Mouse (Mus musculus) hindbrain, embryonic 10.5 days (tissue): ENCODE results near the gene Chchd1. TPM values are rescaled to one million over a fixed set of nuclear protein-coding genes. Genes with fewer than 3 reads are reported as not detected.
A peak's percentile ranks its signal among the peaks of the same experiment; 100 is the strongest.

Experiments
- DNase-seq: peaks from one replicate; pipeline ENCODE4 v3.0.0-alpha.2; 2017; ENCODE audit warnings: low spot score
- H3K27ac ChIP-seq: fragments of 300-500 bp; sonication (generic); 2 replicates; pipeline ENCODE4 v1.5.1; 2016; ENCODE audit warnings: mild to moderate bottlenecking, moderate library complexity
- H3K27me3 ChIP-seq: fragments of 300-500 bp; sonication (generic); 2 replicates; pipeline ENCODE4 v1.6.1; 2016; ENCODE audit warnings: mild to moderate bottlenecking; ENCODE audit not compliant: poor library complexity, insufficient read depth, severe bottlenecking
- H3K36me3 ChIP-seq: fragments of 300-500 bp; sonication (generic); 2 replicates; pipeline ENCODE4 v1.6.1; 2016; ENCODE audit warnings: mild to moderate bottlenecking, moderate library complexity
- H3K4me1 ChIP-seq: fragments of 300-500 bp; sonication (generic); replicated peaks from 2 replicates; pipeline ENCODE4 v1.6.1; 2016; ENCODE audit warnings: mild to moderate bottlenecking
- H3K4me3 ChIP-seq: fragments of 300-500 bp; sonication (generic); 2 replicates; pipeline ENCODE4 v1.5.1; 2016; ENCODE audit warnings: mild to moderate bottlenecking, moderate library complexity
- H3K9me3 ChIP-seq: fragments of 300-500 bp; sonication (generic); 2 replicates; pipeline ENCODE4 v1.6.1; 2016; ENCODE audit warnings: mild to moderate bottlenecking, moderate library complexity
- WGBS: fragments of 180-500 bp; shearing (Covaris S2); methylation state at CpG from one replicate; pipeline ENCODE4 v1.1.7; 2016; 5-methylcytosine and 5-hydroxymethylcytosine counted together
- polyA plus RNA-seq: library from polyadenylated mRNA; unstranded; fragments of >200 nt; fragmentation: Nextera tagmentation; extraction: Ambion mirVana; gene quantifications from 2 replicates; pipeline ENCODE4 v1.2.1, GENCODE M21; 2016

Chchd1 gene
- polyA plus RNA-seq, 1 experiment from 2014 or later = 263 TPM

DNA sequence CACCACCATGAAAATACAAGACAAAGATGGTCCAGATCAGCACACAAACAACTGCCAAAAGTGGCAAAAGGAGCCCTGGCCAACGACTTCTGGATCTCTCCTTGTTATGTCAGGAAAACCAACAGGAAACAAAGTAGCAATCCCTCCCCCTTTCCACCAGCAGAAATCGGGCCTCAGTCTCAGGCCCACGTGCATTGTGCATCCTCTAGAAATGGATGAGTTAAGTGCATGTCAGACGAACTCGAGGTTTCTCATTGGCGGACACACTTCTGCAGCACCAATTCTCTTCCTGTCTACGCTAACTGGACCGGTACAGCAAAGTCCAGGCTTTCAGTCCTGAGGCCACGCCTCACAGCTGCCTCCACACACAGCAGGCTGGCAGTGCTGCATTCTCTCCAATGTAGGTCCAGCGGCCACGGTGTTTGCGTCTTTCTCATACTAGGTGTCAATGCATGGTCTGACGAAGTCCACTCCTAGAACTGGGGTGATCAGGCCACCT, 33.1 kb downstream of the Chchd1 start:
- Histone ChIP-seq H3K4me1 (peaks cover 33% of the 10 kb centered on the region), H3K36me3 (peaks cover 74% of the 10 kb centered on the region), H3K27ac (no peak overlapping the region), H3K27me3 (no peaks in the 10 kb centered on the region), H3K4me3 (no peak overlapping the region), H3K9me3 (no peaks in the 10 kb centered on the region)
- DNase-seq = no peak
- WGBS = 91% methylated on average over 13 of the region's 13 CpGs

DNA sequence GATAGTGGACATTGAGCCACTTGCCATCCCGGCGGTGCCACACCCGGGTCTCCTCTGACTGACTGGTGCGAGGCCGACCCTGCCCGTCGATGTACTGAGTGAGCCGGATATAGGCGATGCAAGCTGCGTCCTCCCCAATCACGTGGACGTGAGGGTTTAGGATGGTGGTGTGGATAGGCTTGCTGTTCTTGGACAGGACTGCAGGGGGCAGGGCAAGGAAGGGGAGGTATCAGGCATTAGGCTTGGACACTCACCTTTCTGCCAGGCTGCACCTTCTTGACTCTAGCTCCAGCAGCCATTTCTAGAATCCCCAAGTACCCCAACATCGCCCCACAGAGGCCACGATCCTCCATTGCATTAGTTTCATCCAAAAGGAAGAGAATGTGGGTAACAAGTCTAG, 34.5 kb downstream of the Chchd1 start:
- WGBS = 44% methylated on average over 14 of the region's 14 CpGs
- H3K4me3 ChIP-seq = no peak overlapping the region
- peaks cover 73% of the 10 kb centered on the region for H3K36me3 ChIP-seq
- H3K27ac ChIP-seq = no peak overlapping the region
- no peaks in the 10 kb centered on the region for H3K9me3 ChIP-seq
- H3K27me3 ChIP-seq = no peaks in the 10 kb centered on the region
- DNase-seq = peak; percentile 39
- peaks cover 39% of the 10 kb centered on the region for H3K4me1 ChIP-seq

DNA sequence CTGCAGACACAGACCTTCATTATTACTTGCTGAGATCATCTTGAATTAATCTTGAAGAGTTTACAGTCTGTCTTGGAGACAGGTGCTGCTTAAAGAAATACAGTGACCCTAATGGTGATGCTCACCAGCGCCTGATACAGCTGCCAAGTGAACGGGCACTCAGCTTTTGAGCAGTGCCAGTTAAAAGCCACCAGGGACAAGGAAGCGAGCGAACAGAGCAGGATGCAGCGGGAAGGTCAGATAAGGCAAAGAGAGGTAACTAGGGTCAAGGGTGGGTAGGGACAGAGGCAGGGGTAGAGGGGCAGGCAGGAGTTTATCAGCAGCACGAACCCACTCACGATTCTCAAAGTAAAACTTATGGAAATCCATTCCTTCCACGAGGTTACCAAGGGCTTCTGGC, 35.7 kb downstream of the Chchd1 start:
- Histone ChIP-seq H3K36me3 (peaks cover 73% of the 10 kb centered on the region), H3K9me3 (no peaks in the 10 kb centered on the region), H3K4me1 (peaks cover 30% of the 10 kb centered on the region), H3K27ac (no peak overlapping the region), H3K27me3 (no peaks in the 10 kb centered on the region), H3K4me3 (no peak overlapping the region)
- no peak for DNase-seq
- 90% methylated on average over 8 of the region's 8 CpGs for WGBS

DNA sequence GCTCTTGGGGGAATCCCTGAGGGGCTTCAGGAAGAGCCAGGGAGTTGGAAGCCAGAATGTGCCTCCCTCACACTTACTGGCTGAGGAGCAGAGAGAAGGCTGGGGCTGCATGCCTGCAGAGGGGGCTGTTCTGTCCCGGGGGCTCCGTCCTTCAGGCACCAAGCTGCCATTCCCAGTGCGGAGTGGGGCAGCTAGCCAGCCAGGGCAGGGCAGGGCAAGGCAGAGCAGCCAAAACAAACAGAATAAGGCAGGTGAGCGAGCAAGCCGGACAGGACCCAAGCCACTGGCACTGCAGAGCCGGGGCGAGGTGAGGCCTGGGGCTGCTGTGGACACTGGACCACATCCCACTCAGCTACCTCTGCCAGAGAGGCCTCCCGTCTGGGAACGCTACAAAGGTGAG, 38.5 kb downstream of the Chchd1 start:
- 92% methylated on average over 9 of the region's 9 CpGs for WGBS
- Histone ChIP-seq H3K27me3 (no peaks in the 10 kb centered on the region), H3K9me3 (no peaks in the 10 kb centered on the region), H3K4me3 (no peak overlapping the region), H3K27ac (peak overlapping the region; percentile 36; the same call in 1 of the 2 replicates), H3K36me3 (peaks cover 87% of the 10 kb centered on the region), H3K4me1 (peaks cover 14% of the 10 kb centered on the region)
- no peak for DNase-seq

DNA sequence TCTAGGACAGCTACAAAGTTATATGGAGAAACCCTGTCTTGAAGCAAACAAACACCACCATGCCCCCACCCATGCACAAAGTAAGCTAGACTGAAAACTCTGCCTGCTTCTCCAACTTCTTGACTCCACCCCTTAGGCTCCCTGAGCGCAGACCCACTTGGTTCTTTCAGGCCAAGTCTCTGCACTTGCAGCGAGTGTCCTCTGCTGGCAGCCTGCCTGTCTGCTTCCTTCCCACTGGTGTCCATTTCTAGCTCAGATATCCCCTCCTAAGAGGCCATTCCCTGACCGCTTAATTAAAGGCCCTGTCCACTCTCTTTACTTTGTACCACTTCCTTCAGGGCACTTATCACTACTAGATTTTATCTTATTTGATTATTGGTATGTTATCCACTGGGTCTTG, 40.8 kb downstream of the Chchd1 start:
- Histone ChIP-seq H3K36me3 (peaks cover 80% of the 10 kb centered on the region), H3K9me3 (no peaks in the 10 kb centered on the region), H3K27me3 (no peaks in the 10 kb centered on the region), H3K4me3 (no peak overlapping the region), H3K4me1 (peaks cover 12% of the 10 kb centered on the region), H3K27ac (no peak overlapping the region)
- 87% methylated on average over 3 of the region's 3 CpGs for WGBS
- DNase-seq = no peak

DNA sequence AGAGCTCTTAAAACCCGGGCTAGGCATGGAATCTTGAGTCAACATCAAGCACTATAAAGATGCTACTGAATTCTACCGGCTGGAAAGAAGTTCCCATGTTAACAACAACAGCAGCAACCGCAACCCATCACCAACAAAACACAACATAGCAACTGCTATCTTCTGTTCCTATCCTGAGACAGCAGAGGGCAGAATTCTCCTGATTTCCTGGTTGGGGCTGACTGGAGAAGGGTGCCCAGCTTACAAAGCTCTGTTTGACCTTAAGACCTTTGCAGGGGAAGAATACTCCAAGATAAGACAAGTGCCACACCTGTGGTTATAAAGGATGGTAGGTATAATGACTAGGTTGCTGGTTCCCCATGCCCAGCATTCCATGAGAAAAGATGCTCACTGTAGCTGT, 44.1 kb downstream of the Chchd1 start:
- Histone ChIP-seq H3K27ac (no peak overlapping the region), H3K9me3 (no peaks in the 10 kb centered on the region), H3K27me3 (no peaks in the 10 kb centered on the region), H3K36me3 (peaks cover 50% of the 10 kb centered on the region), H3K4me1 (no peaks in the 10 kb centered on the region), H3K4me3 (no peak overlapping the region)
- no peak for DNase-seq
- WGBS = 85% methylated on average over 3 of the region's 3 CpGs

DNA sequence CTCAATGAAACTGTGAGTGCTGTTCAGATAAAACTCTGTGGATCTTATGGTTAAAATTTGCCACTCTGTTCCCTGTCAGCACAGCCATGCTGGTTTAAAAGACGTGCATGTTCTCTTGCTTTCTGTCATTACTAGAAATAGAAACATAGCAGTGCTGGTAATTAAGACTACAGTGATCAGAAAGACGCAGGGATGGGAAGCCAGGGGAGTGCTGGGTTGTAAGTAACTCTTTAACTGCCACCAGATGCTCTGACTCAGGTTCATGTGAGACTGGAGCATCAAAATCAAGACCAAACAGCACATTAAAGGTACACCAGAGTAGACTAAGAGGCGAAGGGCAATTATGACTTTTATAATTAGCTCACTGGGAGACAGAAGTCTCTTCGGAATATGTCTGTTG, 45.6 kb downstream of the Chchd1 start:
- whole genome bisulfite sequencing = 80% methylated on average over 4 of the region's 4 CpGs
- Histone ChIP-seq H3K36me3 (peaks cover 50% of the 10 kb centered on the region), H3K27me3 (no peaks in the 10 kb centered on the region)

DNA sequence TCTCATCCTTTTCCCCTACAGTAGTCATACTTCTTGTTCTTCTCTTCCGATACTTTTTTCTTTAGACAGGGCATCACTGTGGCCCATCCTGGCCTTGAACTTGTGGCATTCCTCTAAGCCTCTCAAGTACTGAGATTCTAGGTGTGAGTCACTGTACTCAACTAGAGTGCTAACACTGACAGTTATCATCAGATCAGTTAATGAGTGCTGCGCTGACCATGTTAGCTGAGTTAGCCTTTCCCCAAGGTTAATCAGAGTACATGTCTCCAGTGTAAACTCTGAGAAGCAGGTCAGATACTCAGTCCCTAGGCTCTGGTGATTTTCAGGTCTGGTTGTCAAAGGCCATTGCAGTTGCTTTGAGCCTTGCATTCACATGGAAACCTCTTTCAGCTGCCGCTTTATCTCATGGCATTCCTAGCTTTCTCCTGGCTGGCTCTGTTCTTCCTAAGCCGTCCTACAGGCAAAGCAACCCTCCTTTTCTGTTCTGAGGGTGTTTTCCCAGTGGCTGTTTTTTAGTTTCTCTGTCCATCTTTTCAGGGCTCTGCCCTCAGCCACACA, 46.8 kb downstream of the Chchd1 start:
- peaks cover 48% of the 10 kb centered on the region for H3K36me3 ChIP-seq
- 86% methylated on average over 4 of the region's 4 CpGs for WGBS
- no peaks in the 10 kb centered on the region for H3K4me1 ChIP-seq
- no peak overlapping the region for H3K27ac ChIP-seq
- DNase-seq = no peak
- no peak overlapping the region for H3K4me3 ChIP-seq
- H3K27me3 ChIP-seq = no peaks in the 10 kb centered on the region
- H3K9me3 ChIP-seq = no peaks in the 10 kb centered on the region

More for the DNA sequence above, 45.6 kb downstream of the Chchd1 start:
- Histone ChIP-seq H3K4me3 (no peak overlapping the region), H3K27ac (no peak overlapping the region), H3K4me1 (no peaks in the 10 kb centered on the region), H3K9me3 (no peaks in the 10 kb centered on the region)
- no peak for DNase-seq

DNA sequence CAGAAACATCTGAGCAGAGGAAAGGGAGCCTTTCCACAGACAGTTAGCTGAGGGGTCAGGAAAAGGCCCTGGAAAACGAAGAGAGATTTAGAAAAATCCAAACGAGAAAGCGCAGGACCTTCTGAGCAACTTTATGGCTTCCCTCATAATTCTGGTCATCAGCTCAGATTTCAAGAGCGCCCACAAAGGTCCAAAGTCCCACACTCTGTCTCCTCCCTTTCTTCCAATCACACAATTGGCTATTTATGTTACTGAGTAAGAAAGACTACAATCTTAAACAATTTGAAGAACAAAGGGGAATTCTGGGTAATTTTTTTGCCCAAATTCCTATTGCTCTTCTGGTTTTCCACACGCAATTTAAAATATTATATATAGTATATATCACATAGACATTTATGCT, 47.7 kb downstream of the Chchd1 start:
- Histone ChIP-seq H3K4me3 (no peak overlapping the region), H3K27me3 (no peaks in the 10 kb centered on the region), H3K27ac (no peak overlapping the region), H3K4me1 (no peaks in the 10 kb centered on the region), H3K36me3 (peaks cover 48% of the 10 kb centered on the region), H3K9me3 (no peaks in the 10 kb centered on the region)
- WGBS = 90% methylated on average over 5 of the region's 5 CpGs
- DNase-seq = no peak

DNA sequence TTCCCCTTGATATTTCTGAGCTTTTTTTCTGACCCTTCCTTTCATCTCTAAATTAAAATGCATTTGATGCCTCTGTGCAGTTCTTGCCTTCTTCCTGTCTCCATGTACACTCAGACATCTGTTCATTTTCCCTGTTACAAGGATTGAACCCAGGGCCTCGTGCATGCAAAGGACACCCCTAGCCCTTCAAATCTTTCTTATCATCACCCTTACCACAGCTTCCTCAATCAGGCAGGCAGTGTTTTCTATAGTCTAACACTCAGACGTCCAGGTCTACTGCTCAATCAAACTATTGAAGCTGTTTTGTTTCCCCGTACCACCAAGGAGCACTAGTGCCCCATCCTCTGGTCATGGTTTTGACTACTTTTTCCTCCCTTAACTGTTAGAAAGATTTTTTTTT, 51.0 kb downstream of the Chchd1 start:
- WGBS = 86% methylated on average over 3 of the region's 3 CpGs
- H3K36me3 ChIP-seq = peaks cover 60% of the 10 kb centered on the region

More for the DNA sequence above, 51.0 kb downstream of the Chchd1 start:
- no peak for DNase-seq
- Histone ChIP-seq H3K27ac (no peak overlapping the region), H3K27me3 (no peaks in the 10 kb centered on the region), H3K9me3 (no peaks in the 10 kb centered on the region), H3K4me3 (no peak overlapping the region), H3K4me1 (no peaks in the 10 kb centered on the region)

Other genes with a start within 250 kb of the Chchd1 start
- gene Anxa7, start 222.9 kb upstream of the Chchd1 start, polyA plus RNA-seq = 12.8 and 16.2 TPM in 2 replicates
- 0.80 and 0.88 TPM in 2 replicates for gene Mss51, start 206.1 kb upstream of the Chchd1 start, polyA plus RNA-seq
- gene Ppp3cb, start 156.4 kb upstream of the Chchd1 start, polyA plus RNA-seq = 39.7 and 44.8 TPM in 2 replicates
- 12.7 and 14.0 TPM in 2 replicates for gene Usp54, start 61.9 kb upstream of the Chchd1 start, polyA plus RNA-seq
- 0.27 and 0.51 TPM in 2 replicates for gene Myoz1, start 46.5 kb upstream of the Chchd1 start, polyA plus RNA-seq
- 0.21 and 0.46 TPM in 2 replicates for gene Synpo2l, start 34.7 kb upstream of the Chchd1 start, polyA plus RNA-seq
- gene Sec24c, start 28.7 kb upstream of the Chchd1 start, polyA plus RNA-seq = 111 and 112 TPM in 2 replicates
- gene Fut11, start 8.0 kb upstream of the Chchd1 start, polyA plus RNA-seq = 20.1 and 20.7 TPM in 2 replicates
- gene Zswim8, start 4.5 kb downstream of the Chchd1 start, polyA plus RNA-seq = 32.5 and 40.3 TPM in 2 replicates
- 23.3 and 28.3 TPM in 2 replicates for gene Ndst2, start 31.6 kb downstream of the Chchd1 start, polyA plus RNA-seq
- gene Camk2g, start 91.1 kb downstream of the Chchd1 start, polyA plus RNA-seq = 38.2 and 48.8 TPM in 2 replicates
- 0.47 and 0.52 TPM in 2 replicates for gene Plau, start 133.7 kb downstream of the Chchd1 start, polyA plus RNA-seq
- gene Vcl, start 226.4 kb downstream of the Chchd1 start, polyA plus RNA-seq = 31.8 and 32.9 TPM in 2 replicates